Mouse (Mus musculus) embryonic fibroblast, embryonic 13.5 days (primary cell): ENCODE measurements around the gene Zfp105.

ENCODE experiments used
- CTCF ChIP-seq: IDR thresholded peaks from 2 replicates; pipeline ENCODE4 v1.5.1; 2011; ENCODE audit warnings: mild to moderate bottlenecking, control low read depth, low read length, moderate library complexity, borderline replicate concordance; ENCODE audit not compliant: insufficient read depth
- POLR2A ChIP-seq: IDR thresholded peaks from 2 replicates; pipeline ENCODE4 v1.6.1; 2011; ENCODE audit warnings: low read depth, mild to moderate bottlenecking, control low read depth, low read length, moderate library complexity

DNA sequence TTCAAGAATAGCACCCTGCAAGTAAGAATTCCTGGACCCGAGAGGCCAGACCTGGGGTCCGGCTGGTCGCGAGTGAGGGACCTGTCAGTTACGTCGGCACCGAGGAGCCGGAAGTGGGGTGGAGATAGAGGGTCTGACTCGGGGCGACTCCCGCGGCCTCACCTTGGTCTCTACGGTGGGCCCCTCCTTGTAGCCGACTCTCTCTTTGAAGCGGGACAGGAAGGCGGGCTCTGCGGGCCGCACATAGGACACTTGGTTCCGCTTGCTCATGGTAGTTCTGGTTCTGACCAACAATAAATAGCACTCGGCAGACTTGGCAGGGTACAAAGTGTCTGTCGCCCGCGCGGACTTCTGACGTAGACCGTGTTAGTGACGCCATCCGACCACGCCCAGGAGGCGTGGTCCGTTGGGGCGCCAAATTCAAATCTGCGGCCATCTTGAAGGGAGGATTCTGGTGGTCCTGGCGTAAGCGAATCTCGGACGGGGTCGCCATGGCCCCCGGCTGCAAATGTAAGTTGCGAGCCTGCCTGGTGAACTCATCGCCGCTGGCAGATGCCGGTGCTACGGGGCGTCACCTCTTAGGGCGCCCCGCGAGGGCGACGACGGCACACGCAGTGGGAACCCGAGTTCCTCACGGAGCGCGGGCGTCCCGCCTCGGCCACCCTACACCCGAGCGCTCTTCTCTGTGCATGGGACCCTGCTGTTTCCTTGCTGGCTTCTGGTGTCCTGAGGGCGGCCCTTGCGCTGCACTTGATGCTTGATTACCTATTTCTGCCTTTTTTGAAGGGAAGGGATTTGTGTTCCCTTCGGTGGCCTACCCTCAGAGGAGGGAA is 28.0 kb downstream of the Zfp105 start, which contains the start of the genes 1110059G10Rik and Kif15:
- TF ChIP-seq CTCF (no peak), POLR2A (peak; percentile 72)
